Mouse (Mus musculus) brain, embryonic 14.5 days (tissue): ENCODE results near the gene Cnih1. TPM values are rescaled to one million over a fixed set of nuclear protein-coding genes. Genes with fewer than 3 reads are reported as not detected.

Source experiments
- DNase-seq: peaks from one replicate; pipeline ENCODE4 v3.0.0-alpha.2; 2011; ENCODE audit warnings: low read depth
- CTCF ChIP-seq: fragments of 200-500 bp; IDR thresholded peaks from 2 replicates; pipeline ENCODE4 v1.5.1; 2012; ENCODE audit warnings: inconsistent platforms, mild to moderate bottlenecking, moderate library complexity, borderline replicate concordance; ENCODE audit not compliant: insufficient read depth, insufficient read length; ENCODE audit errors: extremely low read depth
- POLR2A ChIP-seq: fragments of 200-500 bp; IDR thresholded peaks from 2 replicates; pipeline ENCODE4 v1.6.1; 2012; ENCODE audit warnings: mild to moderate bottlenecking, inconsistent platforms, borderline replicate concordance; ENCODE audit not compliant: poor library complexity, insufficient read depth, insufficient read length, severe bottlenecking; ENCODE audit errors: extremely low read depth
- polyA plus RNA-seq: library from polyadenylated mRNA; depleted of rRNA; stranded (reverse); fragments of >200 nt; gene quantifications from 2 replicates; pipeline ENCODE4 v1.2.3, GENCODE M21; 2012

Gene Cnih1
- polyA plus RNA-seq, 1 experiment = 106 TPM

DNA sequence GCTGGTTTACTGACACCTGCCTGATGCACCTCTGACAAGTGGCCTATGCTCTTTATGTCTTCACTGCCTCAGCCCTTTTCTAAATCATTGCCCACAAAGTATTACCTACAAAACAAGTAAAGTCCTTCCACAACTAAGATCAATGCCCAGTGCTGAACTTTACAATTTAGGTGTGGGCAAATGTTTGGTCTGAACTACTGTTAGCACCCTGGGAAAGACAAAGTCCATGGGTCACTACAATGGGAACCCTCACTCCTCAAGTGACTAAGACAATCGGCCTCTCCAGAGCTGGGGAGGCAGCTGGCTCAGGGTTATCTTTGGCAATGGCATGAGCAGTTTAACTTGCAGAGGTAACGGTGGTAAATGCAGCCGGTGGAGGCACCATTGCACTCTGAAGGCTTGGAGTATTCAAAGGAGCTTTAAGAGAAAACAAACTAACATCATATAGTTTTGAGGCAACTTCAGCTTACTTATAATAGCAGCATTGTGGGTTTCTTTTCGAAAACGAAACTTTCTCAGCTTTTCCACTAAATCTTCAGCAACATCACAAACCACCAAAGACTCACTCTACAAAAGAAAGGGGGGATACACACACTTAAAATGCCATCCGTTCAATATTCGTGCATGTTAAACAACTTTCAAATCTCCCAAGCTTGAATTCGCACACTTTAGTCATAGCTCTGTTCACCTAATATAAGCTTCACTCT lies 28.9 kb upstream of the Cnih1 start:
- TF ChIP-seq CTCF = no peak
- no peak for TF ChIP-seq POLR2A
- DNase-seq = no peak

DNA sequence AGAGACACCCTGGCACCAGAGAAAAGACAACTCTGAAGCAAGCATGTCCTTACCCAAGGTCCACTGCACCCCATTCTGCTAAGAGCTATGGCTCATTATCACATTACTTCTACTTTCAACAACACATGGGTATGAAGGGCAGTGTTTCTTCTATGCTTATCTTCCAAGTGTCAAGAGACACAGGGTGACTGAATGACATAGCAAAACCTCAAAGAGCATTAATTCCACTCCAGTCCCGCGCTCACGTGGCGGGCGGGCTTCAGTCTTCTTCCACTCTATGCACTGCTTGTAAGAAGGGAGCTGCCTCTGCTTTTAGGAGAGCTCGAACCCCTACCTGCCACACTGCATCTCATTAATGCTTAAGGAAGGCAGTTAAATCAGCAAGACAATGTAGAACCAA lies 27.4 kb upstream of the Cnih1 start:
- TF ChIP-seq POLR2A = no peak
- no peak for DNase-seq

DNA sequence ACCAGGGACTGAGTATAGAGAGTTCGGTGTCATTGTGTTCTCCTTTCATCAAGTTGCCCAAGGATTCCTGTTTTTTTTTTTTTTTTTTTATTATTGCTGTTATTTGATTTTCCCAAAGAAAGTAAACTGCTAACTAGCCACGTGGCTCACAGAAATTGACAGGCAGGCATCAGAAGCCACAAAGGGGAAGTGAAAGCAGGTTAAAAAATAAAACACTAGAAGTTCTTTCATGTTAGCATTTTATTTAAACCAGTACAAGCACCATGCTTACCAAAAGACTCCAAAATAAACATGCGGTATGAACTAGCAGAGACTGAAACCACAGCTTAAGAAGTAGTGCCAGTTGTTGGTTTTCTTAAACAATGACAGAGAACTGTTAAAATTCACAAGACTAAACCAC lies 19.7 kb upstream of the Cnih1 start:
- no peak for DNase-seq
- TF ChIP-seq CTCF = no peak
- TF ChIP-seq POLR2A = no peak

DNA sequence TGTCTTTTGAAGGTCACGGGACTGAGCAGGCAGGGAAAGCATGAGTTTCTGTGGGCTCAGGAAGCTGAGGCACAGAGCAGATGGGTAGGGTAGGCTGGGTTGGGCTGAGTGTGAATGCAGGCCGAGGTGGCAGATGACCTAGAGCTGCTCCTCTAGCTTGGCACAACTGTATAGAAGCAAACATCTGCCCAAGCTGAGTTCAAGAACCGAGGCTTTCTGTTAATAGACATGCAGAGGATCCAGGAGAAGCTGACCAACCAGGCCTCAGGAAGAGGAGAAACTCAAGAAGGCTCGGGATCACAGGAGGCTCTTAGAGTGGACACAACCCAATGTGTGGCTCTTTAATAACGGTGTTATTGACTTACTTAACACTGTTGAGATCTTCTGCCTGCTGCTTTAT lies 18.0 kb upstream of the Cnih1 start:
- no peak for DNase-seq
- TF ChIP-seq CTCF (no peak), POLR2A (no peak)

DNA sequence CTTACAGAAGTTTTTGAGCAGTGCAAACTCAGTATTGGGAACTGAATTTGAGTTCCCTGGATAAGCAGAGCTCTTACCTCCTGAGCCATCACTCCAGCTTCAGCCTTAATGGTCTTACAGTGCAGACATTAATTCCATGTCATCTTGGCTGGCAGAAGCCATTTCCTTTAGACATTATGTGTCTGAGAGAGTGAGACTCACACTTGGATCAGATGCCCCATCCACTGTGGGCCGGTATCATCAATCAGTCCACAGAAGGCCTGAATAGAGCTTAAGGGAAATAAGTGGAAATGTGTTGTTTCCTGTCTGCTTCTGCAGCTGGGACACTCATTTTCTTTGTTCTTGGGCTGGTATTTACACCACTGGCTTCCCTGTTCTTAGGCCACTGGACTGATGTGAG lies 15.6 kb upstream of the Cnih1 start:
- no peak for TF ChIP-seq CTCF
- no peak for TF ChIP-seq POLR2A

DNA sequence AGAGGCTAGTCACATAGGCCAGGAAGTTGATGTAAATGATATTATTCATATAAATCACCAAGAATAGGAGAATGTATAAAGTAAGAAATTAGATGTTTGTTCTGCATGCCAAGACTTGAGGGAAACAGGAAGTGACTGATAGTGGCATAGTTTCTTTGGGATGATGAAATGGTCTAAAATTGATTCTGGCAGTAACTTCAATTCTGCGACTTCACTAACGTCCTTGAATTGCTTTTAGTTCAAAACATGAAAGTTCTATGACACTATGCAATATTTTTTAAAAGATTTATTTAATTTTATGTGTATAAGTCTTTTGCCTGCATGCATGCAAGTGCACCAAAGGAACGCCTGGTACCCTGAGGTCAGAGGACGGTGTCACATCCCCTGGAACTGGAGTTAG lies 15.0 kb upstream of the Cnih1 start:
- TF ChIP-seq CTCF (no peak), POLR2A (no peak)
- no peak for DNase-seq

More for the DNA sequence above, 15.6 kb upstream of the Cnih1 start:
- no peak for DNase-seq

DNA sequence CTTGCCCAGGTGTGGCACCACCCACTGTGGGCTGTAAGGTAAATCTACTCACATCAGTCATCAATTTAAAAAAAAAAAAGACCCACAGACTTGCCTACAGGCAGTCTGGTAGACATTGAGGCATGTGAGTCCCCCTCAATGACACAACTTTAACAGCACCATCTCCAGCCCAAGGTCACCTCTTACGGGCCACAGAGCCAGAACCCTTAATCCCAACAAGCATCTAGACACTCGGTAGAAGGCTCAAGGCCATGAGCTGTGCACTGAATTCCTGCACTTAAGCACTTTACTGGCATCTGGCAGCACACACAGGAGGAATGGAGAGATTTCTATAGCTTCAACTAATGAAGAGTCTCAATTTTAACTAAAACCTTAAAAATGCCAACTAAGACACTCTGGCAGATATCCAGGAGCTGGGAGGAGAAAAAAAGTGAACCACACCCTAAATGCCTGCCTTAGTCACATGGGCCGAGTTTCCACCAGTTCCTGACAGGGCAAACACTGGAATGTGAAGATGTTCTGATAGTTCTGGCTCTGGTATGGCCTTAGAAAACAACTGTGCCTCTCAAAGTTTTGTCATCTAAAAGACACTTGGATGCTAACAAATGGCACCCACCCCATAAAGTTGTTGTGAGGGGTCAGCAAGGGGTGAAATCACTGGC lies 12.6 kb upstream of the Cnih1 start:
- DNase-seq = no peak
- no peak for TF ChIP-seq CTCF
- no peak for TF ChIP-seq POLR2A

DNA sequence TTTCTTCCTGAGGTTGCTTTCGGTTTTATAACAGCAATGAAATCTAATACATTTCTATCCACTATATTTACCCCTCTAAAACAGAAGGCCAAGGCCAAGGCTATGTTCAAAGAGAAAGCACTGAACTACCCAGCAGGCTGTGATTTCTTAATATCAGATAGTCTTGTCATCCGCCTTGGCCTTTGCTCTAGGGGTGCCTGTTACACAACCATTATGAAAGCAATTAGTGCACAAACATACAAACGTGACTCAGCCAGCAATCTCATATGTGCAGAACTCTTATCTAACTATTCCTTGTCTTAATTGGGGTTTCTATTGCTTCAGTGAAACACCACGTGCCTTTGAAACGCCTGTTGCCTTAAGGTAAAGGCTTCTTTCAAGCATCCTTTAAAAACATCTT lies 5.9 kb upstream of the Cnih1 start:
- DNase-seq = no peak
- no peak for TF ChIP-seq CTCF

DNA sequence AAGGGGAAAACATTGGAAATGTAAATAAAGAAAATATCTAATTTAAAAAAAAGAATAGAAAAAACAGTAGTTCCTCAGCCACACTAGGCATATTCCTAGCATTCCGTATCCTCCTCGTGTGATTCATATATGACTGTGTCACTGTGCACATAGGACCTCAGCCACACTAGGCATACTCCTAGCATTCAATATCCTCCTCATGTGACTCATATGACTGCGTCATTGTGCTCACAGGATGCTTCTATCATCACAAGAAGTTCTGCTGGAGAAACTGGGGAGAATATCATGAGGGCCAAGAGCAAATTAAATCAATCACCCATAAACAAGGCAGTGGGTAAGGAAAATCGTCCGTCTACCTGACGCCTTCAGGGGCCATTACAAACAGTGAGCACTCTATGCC lies 2.5 kb upstream of the Cnih1 start:
- TF ChIP-seq CTCF (no peak), POLR2A (no peak)
- no peak for DNase-seq

DNA sequence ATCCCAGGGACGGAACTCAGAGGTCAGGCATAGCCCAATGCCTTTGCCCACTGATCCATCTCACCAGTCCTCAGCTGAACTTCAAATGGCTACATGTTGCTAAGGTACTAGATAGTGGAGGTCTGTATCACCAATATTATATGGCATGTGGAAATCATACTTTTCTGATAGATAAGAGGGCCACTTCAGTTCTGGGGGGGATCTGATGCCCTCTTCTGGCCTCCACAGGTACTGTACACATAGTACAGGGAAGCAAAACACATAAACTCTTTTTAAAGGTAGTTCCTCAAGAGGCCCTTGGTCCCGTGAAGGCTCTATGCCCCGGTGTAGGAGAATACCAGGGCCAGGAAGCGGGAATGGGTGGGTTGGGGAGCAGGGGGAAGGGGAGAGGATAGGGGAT lies 2.1 kb upstream of the Cnih1 start:
- TF ChIP-seq CTCF = peak; percentile 18; the same call in 1 of the 2 replicates
- TF ChIP-seq POLR2A = no peak
- DNase-seq = no peak

DNA sequence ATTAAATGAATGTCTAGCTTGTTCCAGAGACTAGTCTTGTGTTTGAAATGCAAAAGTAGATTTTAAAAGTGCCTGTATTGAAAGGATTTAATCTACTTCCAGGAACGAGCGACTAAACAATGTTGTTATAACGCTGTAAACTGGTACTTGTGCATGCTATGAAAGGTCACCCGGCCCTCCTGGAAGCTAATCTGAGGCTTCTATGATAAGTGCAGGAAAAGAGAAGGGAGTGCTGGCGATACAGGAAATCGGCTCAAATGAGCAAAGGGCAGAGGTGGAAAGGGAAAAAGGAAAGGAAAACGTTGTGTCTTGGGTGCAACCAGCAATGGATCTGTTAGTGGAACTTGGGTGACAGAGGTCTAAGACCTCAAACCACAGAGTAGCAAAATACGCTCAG lies 292 bp upstream of the Cnih1 start:
- TF ChIP-seq POLR2A (no peak), CTCF (no peak)
- no peak for DNase-seq

DNA sequence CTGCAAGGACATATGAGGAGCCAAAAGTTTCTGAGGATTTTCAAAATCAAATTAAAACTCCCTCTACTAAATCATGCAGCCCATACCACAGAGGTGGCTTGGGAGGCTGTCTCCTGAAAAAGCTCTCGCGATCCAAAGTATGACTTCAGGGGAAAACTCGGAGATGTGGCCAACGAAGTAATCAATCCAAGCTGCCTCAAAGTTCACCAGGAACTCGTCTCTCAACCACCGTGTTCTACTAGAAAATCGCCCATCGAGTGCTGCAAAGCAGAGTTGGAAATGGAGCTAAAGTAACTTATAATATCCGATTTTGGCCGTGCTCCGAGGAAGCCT lies 791 bp downstream of the Cnih1 start:
- no peak for DNase-seq
- TF ChIP-seq CTCF (no peak), POLR2A (no peak)
